Mouse (Mus musculus): ENCODE data around the gene Rbbp5. TPM values are rescaled to one million over a fixed set of nuclear protein-coding genes. Genes with fewer than 3 reads are reported as not detected.

Rbbp5 gene
- total and polyA plus RNA-seq, 2 experiments from 2014 or later, result 24.7 to 33.7 TPM

- TF ChIP-seq CTCF (IDR thresholded peaks at IDR 0.05; ENCODE audit: low read depth), result no peak
- peaks cover 3% of the 10 kb centered on the region; the same call in 1 of the 2 replicates for H3K36me3 ChIP-seq (ENCODE audit: insufficient read depth)
- H3K4me2 ChIP-seq (ENCODE audit: low read depth), result no peak overlapping the region
- H3K9me3 ChIP-seq (ENCODE audit: low read length), result no peaks in the 10 kb centered on the region
- DNase-seq (no peak), ATAC-seq (no peak)
- no peak overlapping the region for H3K9ac ChIP-seq
- 0 out of 2 replicates have a peak, but pooled peaks cover 3% of the 10 kb centered on the region for H3K4me1 ChIP-seq (ENCODE audit: insufficient read depth)
- no peak overlapping the region for H3K4me3 ChIP-seq (ENCODE audit: low read depth, low read length)
- H3K27ac ChIP-seq (ENCODE audit: low read depth, low read length), result no peak overlapping the region
- 88% methylated on average over 2 of the region's 2 CpGs for WGBS
- no peaks in the 10 kb centered on the region for H3K27me3 ChIP-seq (ENCODE audit: insufficient read depth, low read length)
Observed at GRCm38 (mm10) chr1:132471032-132471431, 6.1 kb upstream of the Rbbp5 start.

GRCm38 (mm10) chr1:132471499-132471898, 5.7 kb upstream of the Rbbp5 start:
- Histone ChIP-seq H3K9me3 (ENCODE audit: low read length) (no peaks in the 10 kb centered on the region), H3K36me3 (ENCODE audit: insufficient read depth) (no peaks in the 10 kb centered on the region), H3K27ac (ENCODE audit: low read depth, low read length) (no peak overlapping the region), H3K27me3 (ENCODE audit: insufficient read depth, low read length) (no peaks in the 10 kb centered on the region), H3K4me1 (ENCODE audit: insufficient read depth) (0 out of 2 replicates have a peak, but pooled peaks cover 3% of the 10 kb centered on the region), H3K4me3 (ENCODE audit: low read depth, low read length) (no peak overlapping the region), H3K4me2 (ENCODE audit: low read depth) (no peak overlapping the region), H3K9ac (no peak overlapping the region)
- WGBS, result 92% methylated on average over 5 of the region's 5 CpGs
- ATAC-seq (no peak), DNase-seq (no peak)
- TF ChIP-seq CTCF (IDR thresholded peaks at IDR 0.05; ENCODE audit: low read depth), result no peak

- 58% methylated on average over 5 of the region's 5 CpGs for WGBS
- 0 out of 2 replicates have a peak, but pooled peaks cover 3% of the 10 kb centered on the region for H3K4me1 ChIP-seq (ENCODE audit: insufficient read depth)
- H3K4me3 ChIP-seq (ENCODE audit: low read depth, low read length), result no peak overlapping the region
- H3K27me3 ChIP-seq (ENCODE audit: insufficient read depth, low read length), result no peaks in the 10 kb centered on the region
- no peak overlapping the region for H3K9ac ChIP-seq
- H3K9me3 ChIP-seq (ENCODE audit: low read length), result no peaks in the 10 kb centered on the region
- H3K36me3 ChIP-seq (ENCODE audit: insufficient read depth), result no peaks in the 10 kb centered on the region
- H3K4me2 ChIP-seq (ENCODE audit: low read depth), result no peak overlapping the region
- ATAC-seq, result no peak
- H3K27ac ChIP-seq (ENCODE audit: low read depth, low read length), result no peak overlapping the region
- DNase-seq, result peak; percentile 36
- TF ChIP-seq CTCF (IDR thresholded peaks at IDR 0.05; ENCODE audit: low read depth), result peak; percentile 67
Observed at GRCm38 (mm10) chr1:132472537-132472936, 4.6 kb upstream of the Rbbp5 start.

- DNase-seq (no peak), ATAC-seq (no peak)
- H3K4me3 ChIP-seq (ENCODE audit: low read depth, low read length), result no peak overlapping the region
- H3K4me1 ChIP-seq (ENCODE audit: insufficient read depth), result peaks cover 10% of the 10 kb centered on the region; the same call in 1 of the 2 replicates
- no peak overlapping the region for H3K27ac ChIP-seq (ENCODE audit: low read depth, low read length)
- no peak for TF ChIP-seq CTCF (IDR thresholded peaks at IDR 0.05; ENCODE audit: low read depth)
- no peaks in the 10 kb centered on the region for H3K36me3 ChIP-seq (ENCODE audit: insufficient read depth)
- H3K4me2 ChIP-seq (ENCODE audit: low read depth), result no peak overlapping the region
- no peaks in the 10 kb centered on the region for H3K9me3 ChIP-seq (ENCODE audit: low read length)
- WGBS, result 69% methylated on average over 1 of the region's 1 CpGs
- H3K9ac ChIP-seq, result no peak overlapping the region
- no peaks in the 10 kb centered on the region for H3K27me3 ChIP-seq (ENCODE audit: insufficient read depth, low read length)
Observed at GRCm38 (mm10) chr1:132474496-132474895, 2.7 kb upstream of the Rbbp5 start.

GRCm38 (mm10) chr1:132476575-132476927, 614 bp upstream of the Rbbp5 start:
- DNase-seq (no peak), ATAC-seq (peak; percentile 46)
- H3K27me3 ChIP-seq (ENCODE audit: insufficient read depth, low read length), result no peaks in the 10 kb centered on the region
- H3K4me2 ChIP-seq (ENCODE audit: low read depth), result peak overlapping the region; percentile 73
- WGBS, result 5% methylated on average over 9 of the region's 9 CpGs
- peak overlapping the region; percentile 76 for H3K9ac ChIP-seq
- H3K27ac ChIP-seq (ENCODE audit: low read depth, low read length), result peak overlapping the region; percentile 68
- peaks cover 10% of the 10 kb centered on the region; the same call in 1 of the 2 replicates for H3K4me1 ChIP-seq (ENCODE audit: insufficient read depth)
- peak overlapping the region; percentile 73 for H3K4me3 ChIP-seq (ENCODE audit: low read depth, low read length)
- H3K9me3 ChIP-seq (ENCODE audit: low read length), result no peaks in the 10 kb centered on the region
- H3K36me3 ChIP-seq (ENCODE audit: insufficient read depth), result no peaks in the 10 kb centered on the region
- no peak for TF ChIP-seq CTCF (IDR thresholded peaks at IDR 0.05; ENCODE audit: low read depth)

- no peaks in the 10 kb centered on the region for H3K36me3 ChIP-seq (ENCODE audit: insufficient read depth)
- 85% methylated on average over 1 of the region's 1 CpGs for WGBS
- ATAC-seq, result no peak
Observed at GRCm38 (mm10) chr1:132479438-132479837, 2.3 kb downstream of the Rbbp5 start.

GRCm38 (mm10) chr1:132481619-132482018, 4.5 kb downstream of the Rbbp5 start:
- H3K4me3 ChIP-seq (ENCODE audit: low read depth, low read length), result no peak overlapping the region
- H3K4me1 ChIP-seq (ENCODE audit: insufficient read depth), result peaks cover 7% of the 10 kb centered on the region; the same call in 1 of the 2 replicates
- H3K9ac ChIP-seq, result no peak overlapping the region
- WGBS, result 95% methylated on average over 2 of the region's 2 CpGs
- H3K9me3 ChIP-seq (ENCODE audit: low read length), result no peaks in the 10 kb centered on the region
- ATAC-seq (no peak), DNase-seq (no peak)
- no peak overlapping the region for H3K27ac ChIP-seq (ENCODE audit: low read depth, low read length)
- no peak overlapping the region for H3K4me2 ChIP-seq (ENCODE audit: low read depth)
- no peak for TF ChIP-seq CTCF (IDR thresholded peaks at IDR 0.05; ENCODE audit: low read depth)
- H3K27me3 ChIP-seq (ENCODE audit: insufficient read depth, low read length), result no peaks in the 10 kb centered on the region
- no peaks in the 10 kb centered on the region for H3K36me3 ChIP-seq (ENCODE audit: insufficient read depth)

More at GRCm38 (mm10) chr1:132479438-132479837, 2.3 kb downstream of the Rbbp5 start:
- Histone ChIP-seq H3K4me3 (ENCODE audit: low read depth, low read length) (no peak overlapping the region), H3K27ac (ENCODE audit: low read depth, low read length) (no peak overlapping the region), H3K4me1 (ENCODE audit: insufficient read depth) (peaks cover 10% of the 10 kb centered on the region; the same call in 1 of the 2 replicates), H3K9me3 (ENCODE audit: low read length) (no peaks in the 10 kb centered on the region), H3K4me2 (ENCODE audit: low read depth) (no peak overlapping the region), H3K27me3 (ENCODE audit: insufficient read depth, low read length) (no peaks in the 10 kb centered on the region), H3K9ac (no peak overlapping the region)
- no peak for DNase-seq
- no peak for TF ChIP-seq CTCF (IDR thresholded peaks at IDR 0.05; ENCODE audit: low read depth)
